Mouse (Mus musculus): ENCODE data around the gene Dcst2. TPM values are rescaled to one million over a fixed set of nuclear protein-coding genes. Genes with fewer than 3 reads are reported as not detected.

The Dcst2 gene
- total and polyA plus RNA-seq, 2 experiments from 2014 or later = 0.07 TPM; not detected in 1

- DNase-seq (ENCODE audit: low spot score) (peak; percentile 46), ATAC-seq (ENCODE audit: insufficient read depth, low read depth) (no peak)
- H3K4me3 ChIP-seq (ENCODE audit: low read depth, low read length) = peak overlapping the region; percentile 78
- H3K27me3 ChIP-seq (ENCODE audit: control insufficient read depth, insufficient read depth, low read length) = no peaks in the 10 kb centered on the region
- peak overlapping the region; percentile 100 for H3K4me2 ChIP-seq (ENCODE audit: low read depth, low read length)
- no peaks in the 10 kb centered on the region for H3K9me3 ChIP-seq (replicated peaks; ENCODE audit: control insufficient read depth, low read length)
- peak overlapping the region; percentile 84 for H3K27ac ChIP-seq (ENCODE audit: low read depth)
- WGBS = under 1% methylated on average over 50 of the region's 56 CpGs
- TF ChIP-seq CTCF (IDR thresholded peaks at IDR 0.05; ENCODE audit: low read depth) (no peak), EP300 (IDR thresholded peaks at IDR 0.05; ENCODE audit: low read depth) (0 out of 2 replicates have a peak, but pooled peaks have one; percentile 47)
- H3K4me1 ChIP-seq (ENCODE audit: control insufficient read depth, insufficient read depth) = peaks cover 41% of the 10 kb centered on the region
- H3K9ac ChIP-seq (replicated peaks; ENCODE audit: low read depth, low read length) = peak overlapping the region; percentile 69
- H3K36me3 ChIP-seq (replicated peaks; ENCODE audit: control insufficient read depth, insufficient read depth, low read length) = no peaks in the 10 kb centered on the region
These were observed 30.1 kb downstream of the Dcst2 start for GRCm38 (mm10) chr3:89391663-89392511.

DNA sequence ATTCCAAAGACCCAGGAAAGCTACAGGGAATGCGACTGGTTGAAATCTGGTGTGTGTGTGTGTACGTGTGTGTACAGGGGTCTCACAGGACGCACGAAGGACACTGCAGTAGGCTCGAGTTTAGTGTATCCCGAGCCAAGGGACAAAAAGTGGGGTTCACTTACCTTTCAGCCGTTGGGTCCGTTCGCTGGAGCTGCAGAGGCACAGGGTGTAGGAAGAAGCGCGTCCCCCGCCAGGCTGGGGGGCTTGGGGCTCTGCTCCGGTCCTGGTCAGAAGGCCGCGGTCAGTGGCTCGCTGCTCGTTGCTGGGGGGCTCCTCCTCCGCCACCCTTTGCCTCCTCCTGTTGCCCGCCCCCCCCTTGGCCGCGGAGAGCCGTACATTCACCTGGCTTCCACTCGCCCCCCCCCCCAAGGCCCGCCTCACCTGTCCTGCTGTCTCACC lies 31.1 kb downstream of the Dcst2 start:
- H3K4me3 ChIP-seq (ENCODE audit: low read depth, low read length) = peak overlapping the region; percentile 78
- no peaks in the 10 kb centered on the region for H3K27me3 ChIP-seq (ENCODE audit: control insufficient read depth, insufficient read depth, low read length)
- no peaks in the 10 kb centered on the region for H3K36me3 ChIP-seq (replicated peaks; ENCODE audit: control insufficient read depth, insufficient read depth, low read length)
- H3K4me1 ChIP-seq (ENCODE audit: control insufficient read depth, insufficient read depth) = peaks cover 39% of the 10 kb centered on the region
- H3K27ac ChIP-seq (ENCODE audit: low read depth) = peak overlapping the region; percentile 84
- H3K9ac ChIP-seq (replicated peaks; ENCODE audit: low read depth, low read length) = peak overlapping the region; percentile 69
- H3K4me2 ChIP-seq (ENCODE audit: low read depth, low read length) = peak overlapping the region; percentile 100
- TF ChIP-seq EP300 (IDR thresholded peaks at IDR 0.05; ENCODE audit: low read depth) = no peak
- H3K9me3 ChIP-seq (replicated peaks; ENCODE audit: control insufficient read depth, low read length) = no peaks in the 10 kb centered on the region
- DNase-seq (ENCODE audit: low spot score) (no peak), ATAC-seq (ENCODE audit: insufficient read depth, low read depth) (no peak)
- WGBS = under 1% methylated on average over 18 of the region's 24 CpGs

DNA sequence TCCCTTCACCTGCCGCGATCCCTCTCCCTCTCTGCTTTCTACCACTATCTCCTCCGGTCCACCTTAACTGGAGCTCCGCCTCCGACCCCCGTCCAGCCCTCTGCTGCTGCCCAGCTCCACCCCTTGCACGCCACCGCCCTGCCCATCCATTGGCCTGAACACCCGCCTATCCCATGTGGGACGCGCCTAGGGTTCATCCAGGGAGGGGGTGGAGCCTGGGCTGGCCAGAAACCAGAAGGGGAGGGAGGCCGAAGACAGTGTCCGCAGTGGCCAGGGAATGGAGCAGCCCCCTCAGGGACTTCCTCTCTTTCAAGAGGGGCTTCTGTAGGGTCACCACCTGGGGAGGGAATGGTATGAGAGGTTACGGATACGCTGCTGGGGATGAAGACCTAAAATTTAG lies 31.8 kb downstream of the Dcst2 start:
- peak overlapping the region; percentile 69 for H3K9ac ChIP-seq (replicated peaks; ENCODE audit: low read depth, low read length)
- H3K4me2 ChIP-seq (ENCODE audit: low read depth, low read length) = peak overlapping the region; percentile 100
- H3K36me3 ChIP-seq (replicated peaks; ENCODE audit: control insufficient read depth, insufficient read depth, low read length) = no peaks in the 10 kb centered on the region
- no peaks in the 10 kb centered on the region for H3K27me3 ChIP-seq (ENCODE audit: control insufficient read depth, insufficient read depth, low read length)
- peak; percentile 99 for DNase-seq (ENCODE audit: low spot score)
- peak overlapping the region; percentile 78 for H3K4me3 ChIP-seq (ENCODE audit: low read depth, low read length)
- ATAC-seq (ENCODE audit: insufficient read depth, low read depth) = peak; percentile 92
- WGBS = 0% methylated on average over 15 of the region's 15 CpGs
- TF ChIP-seq EP300 (IDR thresholded peaks at IDR 0.05; ENCODE audit: low read depth) (no peak), CTCF (IDR thresholded peaks at IDR 0.05; ENCODE audit: low read depth) (no peak)
- H3K9me3 ChIP-seq (replicated peaks; ENCODE audit: control insufficient read depth, low read length) = no peaks in the 10 kb centered on the region
- H3K27ac ChIP-seq (ENCODE audit: low read depth) = peak overlapping the region; percentile 95
- peaks cover 35% of the 10 kb centered on the region for H3K4me1 ChIP-seq (ENCODE audit: control insufficient read depth, insufficient read depth)

DNA sequence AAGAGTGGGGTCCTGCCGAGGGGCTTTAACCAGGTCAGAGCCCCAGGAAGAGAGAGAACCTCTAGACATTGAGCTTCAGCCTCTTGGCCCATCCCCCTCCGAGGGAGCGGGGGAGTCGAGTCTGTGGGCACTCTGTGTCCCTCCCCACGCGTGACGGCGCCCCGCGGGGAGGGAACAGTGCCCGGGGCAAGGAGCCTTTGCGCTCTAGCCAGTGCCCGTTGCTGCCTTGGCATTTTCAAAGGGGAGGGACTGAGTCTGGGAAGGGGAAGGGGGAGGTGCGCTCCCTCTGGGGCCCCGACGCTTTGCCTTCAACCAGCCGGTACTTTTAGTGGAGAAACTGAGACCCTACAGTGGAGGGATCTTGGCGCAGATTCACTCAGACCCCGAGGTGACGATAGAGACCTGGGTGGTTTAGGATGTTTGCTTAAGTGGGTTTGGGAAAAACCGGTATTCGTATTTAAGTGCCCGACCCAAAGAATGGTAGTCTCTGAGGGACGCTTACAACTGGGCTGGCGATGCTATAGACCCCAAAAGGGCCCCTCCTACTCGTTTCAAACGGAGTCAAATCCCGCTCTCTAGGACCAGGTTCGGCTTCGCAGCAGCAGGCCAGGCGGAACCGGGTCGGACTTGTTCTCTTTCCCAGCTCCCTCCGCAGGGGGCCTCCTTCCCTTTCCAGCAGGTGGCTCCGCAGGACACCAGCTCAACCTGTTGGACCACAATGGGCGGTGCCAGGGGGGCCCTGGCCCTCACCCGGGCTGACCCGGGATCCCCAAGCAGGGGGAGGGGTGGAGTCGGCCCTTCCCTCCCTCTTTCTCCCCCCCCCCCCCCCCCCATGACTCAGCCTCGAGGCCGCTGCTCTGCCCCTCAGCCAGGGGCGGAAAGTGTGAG lies 32.5 kb downstream of the Dcst2 start, which contains the start of gene Zbtb7b:
Gene Zbtb7b, minus strand, starts transcription at position 771 of the 888 bp plus-strand sequence.
- WGBS = 1% methylated on average over 39 of the region's 42 CpGs
- Histone ChIP-seq H3K4me1 (ENCODE audit: control insufficient read depth, insufficient read depth) (peaks cover 35% of the 10 kb centered on the region), H3K27me3 (ENCODE audit: control insufficient read depth, insufficient read depth, low read length) (no peaks in the 10 kb centered on the region), H3K9me3 (replicated peaks; ENCODE audit: control insufficient read depth, low read length) (no peaks in the 10 kb centered on the region), H3K36me3 (replicated peaks; ENCODE audit: control insufficient read depth, insufficient read depth, low read length) (no peaks in the 10 kb centered on the region), H3K27ac (ENCODE audit: low read depth) (peak within 1 kb of the TSS; percentile 95), H3K4me3 (ENCODE audit: low read depth, low read length) (peak within 1 kb of the TSS; percentile 78), H3K4me2 (ENCODE audit: low read depth, low read length) (peak within 1 kb of the TSS; percentile 100), H3K9ac (replicated peaks; ENCODE audit: low read depth, low read length) (peak within 1 kb of the TSS; percentile 67)
- TF ChIP-seq CTCF (IDR thresholded peaks at IDR 0.05; ENCODE audit: low read depth) (peak; percentile 26), EP300 (IDR thresholded peaks at IDR 0.05; ENCODE audit: low read depth) (no peak)
- peak; percentile 65 for DNase-seq (ENCODE audit: low spot score)
- peak; percentile 57 for ATAC-seq (ENCODE audit: insufficient read depth, low read depth)

DNA sequence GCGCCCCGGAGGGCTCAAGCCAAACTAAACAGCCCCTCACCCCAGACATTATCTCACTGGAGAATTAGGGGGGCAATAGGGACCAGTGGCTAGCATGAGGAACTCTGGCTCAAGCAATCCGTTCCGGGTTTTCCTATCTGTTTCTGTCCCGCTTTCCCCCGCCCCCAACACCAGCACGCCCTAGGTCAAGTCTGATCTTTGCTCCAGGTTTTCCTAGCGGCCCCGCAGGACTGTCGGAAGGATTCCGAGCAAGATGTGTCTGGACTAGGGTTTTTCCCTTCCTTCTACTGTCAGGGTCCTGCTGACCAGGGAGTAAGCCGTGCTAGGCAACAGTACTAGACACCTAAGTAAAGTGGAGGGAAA lies 33.1 kb downstream of the Dcst2 start:
- ATAC-seq (ENCODE audit: insufficient read depth, low read depth) = peak; percentile 22

More for the DNA sequence above, 33.1 kb downstream of the Dcst2 start:
- H3K27ac ChIP-seq (ENCODE audit: low read depth) = peak overlapping the region; percentile 95
- 1% methylated on average over 12 of the region's 12 CpGs for WGBS
- H3K27me3 ChIP-seq (ENCODE audit: control insufficient read depth, insufficient read depth, low read length) = no peaks in the 10 kb centered on the region
- H3K9ac ChIP-seq (replicated peaks; ENCODE audit: low read depth, low read length) = peak overlapping the region; percentile 67
- peak overlapping the region; percentile 100 for H3K4me2 ChIP-seq (ENCODE audit: low read depth, low read length)
- H3K4me1 ChIP-seq (ENCODE audit: control insufficient read depth, insufficient read depth) = peaks cover 34% of the 10 kb centered on the region
- H3K9me3 ChIP-seq (replicated peaks; ENCODE audit: control insufficient read depth, low read length) = no peaks in the 10 kb centered on the region
- no peaks in the 10 kb centered on the region for H3K36me3 ChIP-seq (replicated peaks; ENCODE audit: control insufficient read depth, insufficient read depth, low read length)
- TF ChIP-seq CTCF (IDR thresholded peaks at IDR 0.05; ENCODE audit: low read depth) (no peak), EP300 (IDR thresholded peaks at IDR 0.05; ENCODE audit: low read depth) (no peak)
- peak overlapping the region; percentile 78 for H3K4me3 ChIP-seq (ENCODE audit: low read depth, low read length)
- DNase-seq (ENCODE audit: low spot score) = peak; percentile 92

All from heart, postnatal 0 days (tissue).